Mouse (Mus musculus) lung, postnatal 0 days (tissue): ENCODE measurements around the gene Mymk. TPM values are rescaled to one million over a fixed set of nuclear protein-coding genes. Genes with fewer than 3 reads are reported as not detected.

ENCODE experiments used
- ATAC-seq: fragments of 200-750 bp; cut with Nextera tagmentation; 2 replicates; pipeline ENCODE4 v1.8.0; 2017; ENCODE audit warnings: moderate library complexity
- DNase-seq: peaks from one replicate; pipeline ENCODE4 v3.0.0-alpha.2; 2016; ENCODE audit warnings: low spot score
- H3K27ac ChIP-seq: fragments of 300-500 bp; sonication (generic); 2 replicates; pipeline ENCODE4 v1.5.1; 2014; ENCODE audit warnings: antibody characterized with exemption, mild to moderate bottlenecking, low read length, mixed read lengths
- H3K27me3 ChIP-seq: fragments of 300-500 bp; sonication (generic); replicated peaks from 2 replicates; pipeline ENCODE4 v1.6.1; 2014; ENCODE audit warnings: low read length, mixed read lengths; ENCODE audit not compliant: insufficient read depth
- H3K36me3 ChIP-seq: fragments of 300-500 bp; sonication (generic); 2 replicates; pipeline ENCODE4 v1.6.1; 2014; ENCODE audit warnings: low read length, mixed read lengths; ENCODE audit not compliant: insufficient read depth
- H3K4me1 ChIP-seq: fragments of 300-500 bp; sonication (generic); 2 replicates; pipeline ENCODE4 v1.6.1; 2014; ENCODE audit warnings: antibody characterized with exemption, low read depth, low read length, mixed read lengths; ENCODE audit not compliant: insufficient read depth
- H3K4me2 ChIP-seq: fragments of 300-500 bp; sonication (generic); replicated peaks from 2 replicates; pipeline ENCODE4 v1.6.1; 2014; ENCODE audit warnings: low read depth, mild to moderate bottlenecking, low read length, moderate library complexity, mixed read lengths
- H3K4me3 ChIP-seq: fragments of 300-500 bp; sonication (generic); 2 replicates; pipeline ENCODE4 v1.5.1; 2014; ENCODE audit warnings: low read depth, low read length
- H3K9ac ChIP-seq: fragments of 300-500 bp; sonication (generic); replicated peaks from 2 replicates; pipeline ENCODE4 v1.6.1; 2014; ENCODE audit warnings: low read depth, mild to moderate bottlenecking
- H3K9me3 ChIP-seq: fragments of 300-500 bp; sonication (generic); 2 replicates; pipeline ENCODE4 v1.6.1; 2016; ENCODE audit warnings: low read length, mixed read lengths
- CTCF ChIP-seq: IDR thresholded peaks from 2 replicates; pipeline ENCODE4 v1.5.1; 2016; ENCODE audit warnings: antibody characterized with exemption, mild to moderate bottlenecking
- EP300 ChIP-seq: IDR thresholded peaks from 2 replicates; pipeline ENCODE4 v1.6.1; 2016; ENCODE audit warnings: antibody characterized with exemption, mild to moderate bottlenecking, control low read depth
- WGBS: fragments of 180-500 bp; shearing (Covaris S2); extraction: QIAGEN DNeasy Blood & Tissue Kit; methylation state at CpG from one replicate; pipeline ENCODE4 v1.1.7; 2014; 5-methylcytosine and 5-hydroxymethylcytosine counted together
- polyA plus RNA-seq: library from polyadenylated mRNA; unstranded; fragments of >200 nt; fragmentation: Nextera tagmentation; extraction: Ambion mirVana; gene quantifications from 2 replicates; pipeline ENCODE4 v1.2.1, GENCODE M21; 2015

Mymk gene
- 0.36 and 0.76 TPM in 2 replicates for polyA plus RNA-seq

GRCm38 (mm10) chr2:27071978-27072377 is at the start of gene Mymk:
Mymk (minus strand) TSS chr2:27072179.
- Histone ChIP-seq H3K27me3 (no peaks in the 10 kb centered on the region), H3K27ac (peak within 1 kb of the TSS; percentile 28; the same call in 1 of the 2 replicates), H3K4me2 (no peak within 1 kb of the TSS), H3K4me1 (peaks cover 20% of the 10 kb centered on the region; the same call in 1 of the 2 replicates), H3K9ac (no peak within 1 kb of the TSS), H3K36me3 (no peaks in the 10 kb centered on the region), H3K4me3 (no peak within 1 kb of the TSS), H3K9me3 (no peaks in the 10 kb centered on the region)
- 63% methylated on average over 2 of the region's 2 CpGs for WGBS
- DNase-seq (no peak), ATAC-seq (no peak)
- TF ChIP-seq EP300 (no peak), CTCF (no peak)

GRCm38 (mm10) chr2:27120241-27120641 is 48.3 kb upstream of the Mymk start:
- Histone ChIP-seq H3K27ac (peak overlapping the region; percentile 45), H3K36me3 (no peaks in the 10 kb centered on the region), H3K9ac (no peak overlapping the region), H3K4me3 (no peak overlapping the region), H3K4me1 (peaks cover 4% of the 10 kb centered on the region; the same call in 1 of the 2 replicates), H3K27me3 (no peaks in the 10 kb centered on the region), H3K9me3 (no peaks in the 10 kb centered on the region), H3K4me2 (no peak overlapping the region)
- DNase-seq = peak; percentile 80
- 53% methylated on average over 7 of the region's 8 CpGs for WGBS
- peak; percentile 87 for ATAC-seq
- TF ChIP-seq CTCF (no peak), EP300 (no peak)

GRCm38 (mm10) chr2:27119766-27120165 is 47.8 kb upstream of the Mymk start:
- no peaks in the 10 kb centered on the region for H3K9me3 ChIP-seq
- no peaks in the 10 kb centered on the region for H3K36me3 ChIP-seq
- H3K27ac ChIP-seq = peak overlapping the region; percentile 45
- no peak for TF ChIP-seq CTCF
- TF ChIP-seq EP300 = no peak
- H3K4me2 ChIP-seq = no peak overlapping the region
- no peak overlapping the region for H3K9ac ChIP-seq
- H3K4me3 ChIP-seq = no peak overlapping the region
- DNase-seq (no peak), ATAC-seq (peak; percentile 3; the same call in 1 of the 2 replicates)
- H3K4me1 ChIP-seq = peaks cover 4% of the 10 kb centered on the region; the same call in 1 of the 2 replicates
- WGBS = 78% methylated on average over 2 of the region's 2 CpGs
- H3K27me3 ChIP-seq = no peaks in the 10 kb centered on the region

GRCm38 (mm10) chr2:27118452-27118851 is 46.5 kb upstream of the Mymk start:
- ATAC-seq = no peak
- Histone ChIP-seq H3K9ac (no peak overlapping the region), H3K4me2 (no peak overlapping the region), H3K4me3 (no peak overlapping the region), H3K9me3 (no peaks in the 10 kb centered on the region), H3K27ac (0 out of 2 replicates have a peak overlapping the region, but pooled peaks have one; percentile 20), H3K36me3 (no peaks in the 10 kb centered on the region), H3K4me1 (peaks cover 4% of the 10 kb centered on the region; the same call in 1 of the 2 replicates), H3K27me3 (no peaks in the 10 kb centered on the region)
- TF ChIP-seq EP300 = no peak
- TF ChIP-seq CTCF = no peak
- DNase-seq = no peak
- 38% methylated on average over 4 of the region's 4 CpGs for WGBS

- Histone ChIP-seq H3K4me3 (no peak overlapping the region), H3K4me2 (no peak overlapping the region), H3K9me3 (no peaks in the 10 kb centered on the region), H3K27ac (no peak overlapping the region), H3K27me3 (no peaks in the 10 kb centered on the region), H3K36me3 (no peaks in the 10 kb centered on the region), H3K4me1 (no peaks in the 10 kb centered on the region), H3K9ac (no peak overlapping the region)
- WGBS = 79% methylated on average over 10 of the region's 10 CpGs
- ATAC-seq (0 out of 2 replicates have a peak, but pooled peaks have one; percentile 13), DNase-seq (no peak)
- TF ChIP-seq CTCF (no peak), EP300 (no peak)
Observed at GRCm38 (mm10) chr2:27114169-27114568, 42.2 kb upstream of the Mymk start.

GRCm38 (mm10) chr2:27112585-27112984 is 40.6 kb upstream of the Mymk start:
- ATAC-seq = no peak
- no peak for DNase-seq
- no peaks in the 10 kb centered on the region for H3K4me1 ChIP-seq
- no peak overlapping the region for H3K4me2 ChIP-seq
- no peaks in the 10 kb centered on the region for H3K9me3 ChIP-seq
- 74% methylated on average over 20 of the region's 20 CpGs for WGBS
- TF ChIP-seq CTCF (no peak), EP300 (no peak)
- no peak overlapping the region for H3K4me3 ChIP-seq
- no peak overlapping the region for H3K27ac ChIP-seq
- no peaks in the 10 kb centered on the region for H3K27me3 ChIP-seq
- H3K36me3 ChIP-seq = no peaks in the 10 kb centered on the region
- H3K9ac ChIP-seq = no peak overlapping the region

GRCm38 (mm10) chr2:27109052-27109451 is 37.1 kb upstream of the Mymk start:
- whole genome bisulfite sequencing = 83% methylated on average over 5 of the region's 5 CpGs
- no peak overlapping the region for H3K4me3 ChIP-seq
- TF ChIP-seq EP300 = no peak
- ATAC-seq = no peak
- H3K27ac ChIP-seq = no peak overlapping the region
- no peak overlapping the region for H3K4me2 ChIP-seq
- H3K4me1 ChIP-seq = no peaks in the 10 kb centered on the region
- H3K27me3 ChIP-seq = no peaks in the 10 kb centered on the region
- no peaks in the 10 kb centered on the region for H3K36me3 ChIP-seq
- H3K9ac ChIP-seq = no peak overlapping the region
- no peak for DNase-seq
- H3K9me3 ChIP-seq = no peaks in the 10 kb centered on the region
